Mouse (Mus musculus) layer of hippocampus, adult 2 months (tissue): ENCODE data around the gene Gnl1. TPM values are rescaled to one million over a fixed set of nuclear protein-coding genes. Genes with fewer than 3 reads are reported as not detected.
"Not testable (repeated sequence)": the region's sequence is repeated elsewhere in the genome, so short reads cannot be mapped to it uniquely, and the experiment has no call there.

Experiments
- DNase-seq, 2 experiments: peaks; one replicate each; pipeline ENCODE4 v3.0.0; 2022; ENCODE audit warnings: low spot score in 2 of 2
- H3K27ac ChIP-seq: fragments of 200-600 bp; 2 replicates; pipeline ENCODE4 v1.8.1; 2022
- H3K4me3 ChIP-seq: fragments of 200-600 bp; 2 replicates; pipeline ENCODE4 v1.8.1; 2022; ENCODE audit warnings: mild to moderate bottlenecking
- CTCF ChIP-seq: fragments of 200-600 bp; conservative IDR thresholded peaks from 2 replicates; pipeline ENCODE4 v1.8.1; 2022; ENCODE audit warnings: antibody characterized with exemption, mild to moderate bottlenecking, moderate library complexity
- long read RNA-seq, 2 experiments: library from polyadenylated mRNA; stranded (forward); transcript quantifications; one replicate each; pipeline ENCODE4 v2.0.0; 2021; ENCODE audit warnings: borderline mapping rate in 2 of 2
- total RNA-seq, 2 experiments: library from RNA; stranded (reverse); gene quantifications; 2 replicates each; pipeline ENCODE4 v1.2.3; 2021

Gnl1 gene
- total RNA-seq: 100 to 1,000 TPM; 140 to 147 TPM
- long read RNA-seq, experiment 1, transcript Gnl1-201 (12 exons, 2,848 nt): major isoform, 103 of 125 reads
- long read RNA-seq, experiment 1, partial matches to known transcripts: 18 of 125 reads
- long read RNA-seq, experiment 1, other reads (novel, unspliced or antisense): 4 of 125 reads
- long read RNA-seq, experiment 2, transcript Gnl1-201 (12 exons, 2,848 nt): major isoform, 179 of 205 reads
- long read RNA-seq, experiment 2, partial matches to known transcripts: 23 of 205 reads
- long read RNA-seq, experiment 2, other reads (novel, unspliced or antisense): 3 of 205 reads

- peak; percentile 51 for TF ChIP-seq CTCF
- peak; percentile 85 for DNase-seq
- peak within 1 kb of the TSS; percentile 96 for H3K27ac ChIP-seq
- H3K4me3 ChIP-seq: peak within 1 kb of the TSS; percentile 84
Measured at GRCm38 (mm10) chr17:35979401-35980362, at the start of gene Gnl1, which contains the start of gene Prr3. Gnl1 (plus strand) TSS chr17:35979851. Prr3 (minus strand) TSS chr17:35980236.

- Histone ChIP-seq H3K4me3 (no peak overlapping the region), H3K27ac (no peak overlapping the region)
- no peak for DNase-seq
- no peak for TF ChIP-seq CTCF
Measured at GRCm38 (mm10) chr17:35930627-35931026, 49.0 kb upstream of the Gnl1 start.

- TF ChIP-seq CTCF: no peak
- Histone ChIP-seq H3K27ac (no peak overlapping the region), H3K4me3 (no peak overlapping the region)
- DNase-seq: no peak
Measured at GRCm38 (mm10) chr17:35932608-35933007, 47.0 kb upstream of the Gnl1 start.

- DNase-seq, H3K27ac ChIP-seq, H3K4me3 ChIP-seq: not testable (repeated sequence)
Measured at GRCm38 (mm10) chr17:35935763-35936162, 43.9 kb upstream of the Gnl1 start.

GRCm38 (mm10) chr17:35937700-35938348, 41.8 kb upstream of the Gnl1 start:
- DNase-seq: peak in 1 of 2 experiments; percentile 53

GRCm38 (mm10) chr17:35939108-35939507, 40.5 kb upstream of the Gnl1 start:
- DNase-seq: no peak
- no peak overlapping the region for H3K4me3 ChIP-seq
- no peak for TF ChIP-seq CTCF
- H3K27ac ChIP-seq: no peak overlapping the region

More at GRCm38 (mm10) chr17:35937700-35938348, 41.8 kb upstream of the Gnl1 start:
- H3K4me3 ChIP-seq: no peak overlapping the region
- TF ChIP-seq CTCF: peak; percentile 93
- H3K27ac ChIP-seq: no peak overlapping the region

- no peak overlapping the region for H3K4me3 ChIP-seq
- H3K27ac ChIP-seq: no peak overlapping the region
- TF ChIP-seq CTCF: no peak
- no peak for DNase-seq
Measured at GRCm38 (mm10) chr17:35939941-35940340, 39.7 kb upstream of the Gnl1 start.

- not testable (repeated sequence) for H3K27ac ChIP-seq, H3K4me3 ChIP-seq, DNase-seq
Measured at GRCm38 (mm10) chr17:35950946-35951345, 28.7 kb upstream of the Gnl1 start.

GRCm38 (mm10) chr17:35952559-35952958, 27.1 kb upstream of the Gnl1 start:
- not testable (repeated sequence) for H3K4me3 ChIP-seq, DNase-seq, H3K27ac ChIP-seq

GRCm38 (mm10) chr17:35954665-35955064, 25.0 kb upstream of the Gnl1 start:
- Histone ChIP-seq H3K4me3 (no peak overlapping the region), H3K27ac (no peak overlapping the region)
- DNase-seq: no peak
- no peak for TF ChIP-seq CTCF

GRCm38 (mm10) chr17:35958533-35959223, 21.0 kb upstream of the Gnl1 start:
- no peak for TF ChIP-seq CTCF
- DNase-seq: no peak
- Histone ChIP-seq H3K4me3 (no peak overlapping the region), H3K27ac (no peak overlapping the region)

- no peak overlapping the region for H3K27ac ChIP-seq
- DNase-seq: no peak
- TF ChIP-seq CTCF: no peak
- H3K4me3 ChIP-seq: no peak overlapping the region
Measured at GRCm38 (mm10) chr17:35963279-35963678, 16.4 kb upstream of the Gnl1 start.
